Mouse (Mus musculus) adrenal gland, adult 18-20 months (tissue): ENCODE data around the gene Atg4d. TPM values are rescaled to one million over a fixed set of nuclear protein-coding genes. Genes with fewer than 3 reads are reported as not detected.
"Not testable (repeated sequence)": the region's sequence is repeated elsewhere in the genome, so short reads cannot be mapped to it uniquely, and the experiment has no call there.

Experiments used
- DNase-seq, 2 experiments: peaks; one replicate each; pipeline ENCODE4 v3.0.0; 2021 to 2022; ENCODE audit warnings: low spot score in 2 of 2
- total RNA-seq, 2 experiments: library from RNA; stranded (reverse); gene quantifications; 1 replicate in 1 of 2; 2 replicates in 1 of 2; pipeline ENCODE4 v1.2.3; 2021

Gene Atg4d
- total RNA-seq, 2 experiments from 2014 or later = 39.9 to 52.6 TPM

GRCm38 (mm10) chr9:21309150-21309741 lies 44.2 kb downstream of the Atg4d start:
- no peak for DNase-seq

GRCm38 (mm10) chr9:21311695-21312094 lies 46.6 kb downstream of the Atg4d start:
- no peak for DNase-seq

- DNase-seq = no peak
Observed at GRCm38 (mm10) chr9:21312134-21312533, 47.0 kb downstream of the Atg4d start, which contains the start of gene Ap1m2. TSS of gene Ap1m2 (minus strand) at chr9:21312337.

GRCm38 (mm10) chr9:21313394-21313793 lies 48.3 kb downstream of the Atg4d start:
- peak; percentile 93 to 98 for DNase-seq

- DNase-seq = no peak
Observed at GRCm38 (mm10) chr9:21314367-21315140, 49.5 kb downstream of the Atg4d start.

- DNase-seq = no peak
Observed at GRCm38 (mm10) chr9:21315421-21315820, 50.3 kb downstream of the Atg4d start.

GRCm38 (mm10) chr9:21316696-21317095 lies 51.6 kb downstream of the Atg4d start:
- no peak for DNase-seq

GRCm38 (mm10) chr9:21318792-21319191 lies 53.7 kb downstream of the Atg4d start:
- no peak for DNase-seq

- no peak for DNase-seq
Observed at GRCm38 (mm10) chr9:21319503-21319902, 54.4 kb downstream of the Atg4d start.

- no peak for DNase-seq
Observed at GRCm38 (mm10) chr9:21320280-21320618, 55.2 kb downstream of the Atg4d start.

GRCm38 (mm10) chr9:21320619-21321512 lies 55.8 kb downstream of the Atg4d start, which contains the start of gene Slc44a2:
TSS of gene Slc44a2 (plus strand) at chr9:21320698.
- peak; percentile 93 to 95 for DNase-seq

- DNase-seq = peak in 1 of 2 experiments; percentile 43
Observed at GRCm38 (mm10) chr9:21321513-21321835, 56.4 kb downstream of the Atg4d start.

GRCm38 (mm10) chr9:21322211-21322916 lies 57.3 kb downstream of the Atg4d start:
- no peak for DNase-seq

GRCm38 (mm10) chr9:21322917-21323297 lies 57.8 kb downstream of the Atg4d start:
- DNase-seq = not testable (repeated sequence)

- no peak for DNase-seq
Observed at GRCm38 (mm10) chr9:21324269-21324668, 59.2 kb downstream of the Atg4d start.

Other genes starting within 250 kb of the Atg4d start
- 10 to 100 TPM in 1 of 2 experiments, 1 to 10 TPM in 1; 9.0 to 31.8 TPM for gene Icam1, start 249.3 kb upstream of the Atg4d start, total RNA-seq
- gene Icam4, start 235.9 kb upstream of the Atg4d start, total RNA-seq = 1 to 10 TPM; 1.2 to 4.8 TPM
- gene Icam5, start 233.2 kb upstream of the Atg4d start, total RNA-seq = under 1 TPM; 0.13 to 0.23 TPM
- gene Zglp1, start 198.2 kb upstream of the Atg4d start, total RNA-seq = not detected
- gene Gm49373, start 192.2 kb upstream of the Atg4d start, total RNA-seq = under 1 TPM; 0.53 to 0.80 TPM
- gene Fdx1l, start 191.7 kb upstream of the Atg4d start, total RNA-seq = 10 to 100 TPM; 38.3 to 39.2 TPM
- gene Gm38431, start 173.3 kb upstream of the Atg4d start, total RNA-seq = 1 to 10 TPM; 1.8 to 1.9 TPM
- gene Raver1, start 173.3 kb upstream of the Atg4d start, total RNA-seq = 10 to 100 TPM; 42.9 to 47.1 TPM
- 10 to 100 TPM; 14.0 to 14.5 TPM for gene Tyk2, start 134.1 kb upstream of the Atg4d start, total RNA-seq
- 100 to 1,000 TPM; 175 to 181 TPM for gene Cdc37, start 115.3 kb upstream of the Atg4d start, total RNA-seq
- gene Pde4a, start 99.6 kb upstream of the Atg4d start, total RNA-seq = 10 to 100 TPM in 1 of 2 experiments, 1 to 10 TPM in 1; 6.2 to 13.3 TPM
- 10 to 100 TPM; 44.9 to 51.2 TPM for gene Keap1, start 25.9 kb upstream of the Atg4d start, total RNA-seq
- 1 to 10 TPM in 1 of 2 experiments, under 1 TPM in 1; 0.50 to 1.0 TPM for gene S1pr5, start 16.9 kb upstream of the Atg4d start, total RNA-seq
- 10 to 100 TPM; 31.1 to 34.9 TPM for gene Kri1, start 22.7 kb downstream of the Atg4d start, total RNA-seq
- 10 to 100 TPM in 1 of 2 experiments, 1 to 10 TPM in 1; 9.1 to 11.8 TPM for gene Cdkn2d, start 26.1 kb downstream of the Atg4d start, total RNA-seq
- gene Ap1m2, start 47.0 kb downstream of the Atg4d start, total RNA-seq = not detected
- gene Slc44a2, start 55.4 kb downstream of the Atg4d start, total RNA-seq = 10 to 100 TPM; 36.3 to 48.3 TPM
- 10 to 100 TPM; 56.5 to 59.6 TPM for gene Ilf3, start 102.6 kb downstream of the Atg4d start, total RNA-seq
- 10 to 100 TPM; 15.6 to 18.5 TPM for gene Qtrt1, start 146.5 kb downstream of the Atg4d start, total RNA-seq
- gene Dnm2, start 159.6 kb downstream of the Atg4d start, total RNA-seq = 100 to 1,000 TPM in 1 of 2 experiments, 10 to 100 TPM in 1; 88.5 to 112 TPM
- gene Tmed1, start 245.0 kb downstream of the Atg4d start, total RNA-seq = 10 to 100 TPM; 25.6 to 28.8 TPM